In genomic region chr17:34079621-34080020, GRCm38 (mm10) we compare ENCODE assay signal across 8 mouse cellular contexts. TPM values are rescaled to one million over a fixed set of nuclear protein-coding genes. Genes with fewer than 3 reads are reported as not detected.
DNase-seq lines count a peak whose midpoint lies in the region; ATAC-seq and TF ChIP-seq lines count a peak whose summit lies in the region.

No protein-coding gene starts in this region.

- peak; percentile 52; the same call in 1 of the 2 replicates for ATAC-seq in heart, embryonic 12.5 days (ENCODE audit: insufficient number of reproducible peaks, low FRiP score)
- peak; percentile 73 for ATAC-seq in intestine, embryonic 15.5 days
- ATAC-seq in liver, postnatal 0 days, result peak; percentile 68
- ATAC-seq in neutrophil, adult 5-6 weeks (ENCODE audit: extremely low read depth, insufficient number of reproducible peaks, low FRiP score, poor library complexity, severe bottlenecking), result peak; percentile 83

- TF ChIP-seq EP300 in heart, adult 2 months (IDR thresholded peaks at IDR 0.05; ENCODE audit: insufficient read depth, low read depth, low read length), result no peak
- TF ChIP-seq EP300 in liver, postnatal 0 days (IDR thresholded peaks at IDR 0.05; ENCODE audit: low read depth), result no peak

- peaks cover 7% of the 10 kb centered on the region; the same call in 1 of the 2 replicates for H3K4me1 ChIP-seq in heart, embryonic 12.5 days (replicated peaks)
- H3K4me1 ChIP-seq in heart, adult 2 months (ENCODE audit: control insufficient read depth, insufficient read depth, low read length), result no peaks in the 10 kb centered on the region
- 0 out of 2 replicates have a peak, but pooled peaks cover 2% of the 10 kb centered on the region for H3K4me1 ChIP-seq in intestine, embryonic 15.5 days (replicated peaks)
- H3K4me1 ChIP-seq in liver, postnatal 0 days (ENCODE audit: insufficient read depth), result no peaks in the 10 kb centered on the region

- no peak overlapping the region for H3K4me2 ChIP-seq in heart, embryonic 12.5 days
- H3K4me2 ChIP-seq in intestine, embryonic 15.5 days (replicated peaks), result no peak overlapping the region
- no peak overlapping the region for H3K4me2 ChIP-seq in liver, postnatal 0 days (ENCODE audit: low read depth, low read length)

- no peak for TF ChIP-seq POLR2A in heart, adult 2 months (IDR thresholded peaks at IDR 0.05; ENCODE audit: insufficient read depth, low read depth, low read length)

- no peaks in the 10 kb centered on the region for H3K36me3 ChIP-seq in heart, embryonic 12.5 days
- no peaks in the 10 kb centered on the region for H3K36me3 ChIP-seq in heart, adult 2 months (ENCODE audit: control insufficient read depth, insufficient read depth, low read length)
- no peaks in the 10 kb centered on the region for H3K36me3 ChIP-seq in intestine, embryonic 15.5 days
- no peaks in the 10 kb centered on the region for H3K36me3 ChIP-seq in liver, postnatal 0 days (replicated peaks; ENCODE audit: insufficient read depth, low read length)

- whole genome bisulfite sequencing in heart, embryonic 12.5 days, result 23% methylated on average over 5 of the region's 5 CpGs
- 16% methylated on average over 5 of the region's 5 CpGs for WGBS in heart, adult 2 months
- WGBS in intestine, embryonic 15.5 days, result 14% methylated on average over 5 of the region's 5 CpGs
- WGBS in liver, postnatal 0 days (ENCODE audit: insufficient replicate concordance), result 28% methylated on average over 5 of the region's 5 CpGs

- no peak overlapping the region for H3K4me3 ChIP-seq in heart, embryonic 12.5 days
- no peak overlapping the region for H3K4me3 ChIP-seq in heart, adult 2 months
- H3K4me3 ChIP-seq in intestine, embryonic 15.5 days (replicated peaks), result no peak overlapping the region
- H3K4me3 ChIP-seq in liver, postnatal 0 days (ENCODE audit: low read depth, low read length), result no peak overlapping the region

- DNase-seq in heart, adult 2 months, result no peak
- DNase-seq in MEL-GATA-1-ER (ENCODE audit: extremely low read depth, low read depth), result peak; percentile 64
- DNase-seq in fibroblast of lung, adult 2 months (ENCODE audit: low read depth), result peak; percentile 53
- DNase-seq in liver, postnatal 0 days, result no peak
- no peak for DNase-seq in ovary, adult 18-20 months (ENCODE audit: low spot score)

- no peaks in the 10 kb centered on the region for H3K9me3 ChIP-seq in heart, embryonic 12.5 days (replicated peaks)
- H3K9me3 ChIP-seq in intestine, embryonic 15.5 days, result no peaks in the 10 kb centered on the region
- H3K9me3 ChIP-seq in liver, postnatal 0 days (ENCODE audit: low read length), result no peaks in the 10 kb centered on the region

- no peak for TF ChIP-seq CTCF in heart, adult 2 months (IDR thresholded peaks at IDR 0.05)
- TF ChIP-seq CTCF in liver, postnatal 0 days (IDR thresholded peaks at IDR 0.05; ENCODE audit: low read depth), result no peak

- no peak overlapping the region for H3K9ac ChIP-seq in heart, embryonic 12.5 days
- no peak overlapping the region for H3K9ac ChIP-seq in heart, adult 2 months (ENCODE audit: low read depth, low read length)
- H3K9ac ChIP-seq in intestine, embryonic 15.5 days, result no peak overlapping the region
- H3K9ac ChIP-seq in liver, postnatal 0 days (replicated peaks), result no peak overlapping the region

- no peak overlapping the region for H3K27ac ChIP-seq in heart, embryonic 12.5 days (ENCODE audit: poor library complexity, severe bottlenecking)
- no peak overlapping the region for H3K27ac ChIP-seq in heart, adult 2 months
- no peak overlapping the region for H3K27ac ChIP-seq in intestine, embryonic 15.5 days
- H3K27ac ChIP-seq in liver, postnatal 0 days (ENCODE audit: low read depth), result no peak overlapping the region

- H3K79me2 ChIP-seq in heart, adult 2 months (replicated peaks; ENCODE audit: control insufficient read depth, insufficient read depth, low read length), result no peaks in the 10 kb centered on the region

- peaks cover 45% of the 10 kb centered on the region for H3K27me3 ChIP-seq in heart, embryonic 12.5 days (replicated peaks)
- no peaks in the 10 kb centered on the region; the same call in 1 of the 2 replicates for H3K27me3 ChIP-seq in heart, adult 2 months (ENCODE audit: control insufficient read depth, insufficient read depth, low read length)
- H3K27me3 ChIP-seq in intestine, embryonic 15.5 days (replicated peaks), result peaks cover 11% of the 10 kb centered on the region
- H3K27me3 ChIP-seq in liver, postnatal 0 days (ENCODE audit: insufficient read depth, low read length), result peaks cover 22% of the 10 kb centered on the region

- intact Hi-C loops in heart, adult 2 months (cut with DNase I), result loop anchor here (10.0 kb wide), 1 partner anchor 155 kb away; the partner anchor contains the start of gene H2-Ob

RNA-seq across cellular contexts. Expression of gene H2-Oa, which starts 12.5 kb away (rescaled TPM):
- 0.26 and 0.37 TPM in 2 replicates for polyA plus RNA-seq in heart, embryonic 12.5 days (2016; fragmentation: Nextera tagmentation; extraction: Ambion mirVana)
- under 1 TPM; 0.20 to 0.29 TPM for total RNA-seq in heart, adult 2 months (2021)
- polyA plus RNA-seq in heart, adult 2 months (2012; rRNA removed), result 0.79 and 3.2 TPM in 2 replicates
- 0.66 and 0.85 TPM in 2 replicates for polyA plus RNA-seq in intestine, embryonic 15.5 days (2015; fragmentation: Nextera tagmentation; extraction: Ambion mirVana)
- polyA plus RNA-seq in liver, postnatal 0 days (2015; fragmentation: Nextera tagmentation; extraction: Ambion mirVana), result 0.72 and 0.85 TPM in 2 replicates
- 119 and 138 TPM in 2 replicates for total RNA-seq in neutrophil, adult 5-6 weeks (2017)

RNA-seq across cellular contexts. Expression of gene H2-DMa, which starts 39.7 kb away (rescaled TPM):
- polyA plus RNA-seq in heart, embryonic 12.5 days (2016; fragmentation: Nextera tagmentation; extraction: Ambion mirVana), result 3.9 and 7.8 TPM in 2 replicates
- 1 to 10 TPM; 4.0 to 7.5 TPM for total RNA-seq in heart, adult 2 months (2021)
- polyA plus RNA-seq in heart, adult 2 months (2012; rRNA removed), result 12.2 and 21.3 TPM in 2 replicates
- polyA plus RNA-seq in intestine, embryonic 15.5 days (2015; fragmentation: Nextera tagmentation; extraction: Ambion mirVana), result 11.3 and 13.4 TPM in 2 replicates
- 9.7 and 11.9 TPM in 2 replicates for polyA plus RNA-seq in liver, postnatal 0 days (2015; fragmentation: Nextera tagmentation; extraction: Ambion mirVana)
- 221 and 234 TPM in 2 replicates for total RNA-seq in neutrophil, adult 5-6 weeks (2017)

RNA-seq across cellular contexts. Expression of gene Col11a2, which starts 40.4 kb away (rescaled TPM):
- polyA plus RNA-seq in heart, embryonic 12.5 days (2016; fragmentation: Nextera tagmentation; extraction: Ambion mirVana), result 0.48 and 0.83 TPM in 2 replicates
- 1 to 10 TPM in 1 of 2 experiments, under 1 TPM in 1; 0.89 to 1.8 TPM for total RNA-seq in heart, adult 2 months (2021)
- 0.98 and 1.7 TPM in 2 replicates for polyA plus RNA-seq in heart, adult 2 months (2012; rRNA removed)
- polyA plus RNA-seq in intestine, embryonic 15.5 days (2015; fragmentation: Nextera tagmentation; extraction: Ambion mirVana), result 0.90 and 1.0 TPM in 2 replicates
- 0.21 and 0.47 TPM in 2 replicates for polyA plus RNA-seq in liver, postnatal 0 days (2015; fragmentation: Nextera tagmentation; extraction: Ambion mirVana)
- total RNA-seq in neutrophil, adult 5-6 weeks (2017), result 10.4 and 13.0 TPM in 2 replicates

RNA-seq across cellular contexts. Expression of gene Brd2, which starts 42.8 kb away (rescaled TPM):
- polyA plus RNA-seq in heart, embryonic 12.5 days (2016; fragmentation: Nextera tagmentation; extraction: Ambion mirVana), result 89.4 and 90.6 TPM in 2 replicates
- total RNA-seq in heart, adult 2 months (2021), result 10 to 100 TPM; 67.6 to 71.1 TPM
- 78.9 and 118 TPM in 2 replicates for polyA plus RNA-seq in heart, adult 2 months (2012; rRNA removed)
- 88.2 and 90.7 TPM in 2 replicates for polyA plus RNA-seq in intestine, embryonic 15.5 days (2015; fragmentation: Nextera tagmentation; extraction: Ambion mirVana)
- 29.2 and 32.5 TPM in 2 replicates for polyA plus RNA-seq in liver, postnatal 0 days (2015; fragmentation: Nextera tagmentation; extraction: Ambion mirVana)
- total RNA-seq in neutrophil, adult 5-6 weeks (2017), result 714 and 721 TPM in 2 replicates

RNA-seq across cellular contexts. Expression of gene Rxrb, which starts 48.0 kb away (rescaled TPM):
- polyA plus RNA-seq in heart, embryonic 12.5 days (2016; fragmentation: Nextera tagmentation; extraction: Ambion mirVana), result 34.7 and 36.9 TPM in 2 replicates
- 10 to 100 TPM; 39.1 to 42.4 TPM for total RNA-seq in heart, adult 2 months (2021)
- polyA plus RNA-seq in heart, adult 2 months (2012; rRNA removed), result 38.8 and 41.3 TPM in 2 replicates
- 41.8 and 45.0 TPM in 2 replicates for polyA plus RNA-seq in intestine, embryonic 15.5 days (2015; fragmentation: Nextera tagmentation; extraction: Ambion mirVana)
- polyA plus RNA-seq in liver, postnatal 0 days (2015; fragmentation: Nextera tagmentation; extraction: Ambion mirVana), result 16.2 and 16.4 TPM in 2 replicates
- 65.3 and 70.2 TPM in 2 replicates for total RNA-seq in neutrophil, adult 5-6 weeks (2017)

Comparison
In these comparisons a context has a peak if more than half of its experiments do, and no peak if none do; other contexts are left out.
1. DNase-seq: peak in MEL-GATA-1-ER (single experiment) and fibroblast of lung, adult 2 months (single experiment); none in heart, adult 2 months (0 of 2), liver, postnatal 0 days (single experiment) and ovary, adult 18-20 months (single experiment).
2. Peak in every context shown above with its lines, with median percentiles within 50 percentile points of each other: ATAC-seq.